Mouse (Mus musculus): ENCODE data around the gene Inpp5e. TPM values are rescaled to one million over a fixed set of nuclear protein-coding genes. Genes with fewer than 3 reads are reported as not detected.

Gene Inpp5e
- polyA plus RNA-seq, 1 experiment from 2014 or later, result 25.8 TPM

- 77% methylated on average over 5 of the region's 5 CpGs for WGBS
Measured at GRCm38 (mm10) chr2:26410091-26410490, 1.1 kb upstream of the Inpp5e start.

GRCm38 (mm10) chr2:26409362-26409761 lies 359 bp upstream of the Inpp5e start:
- no peaks in the 10 kb centered on the region for H3K27me3 ChIP-seq
- peak overlapping the region; percentile 94; the same call in 1 of the 2 replicates for H3K4me2 ChIP-seq
- no peak overlapping the region for H3K9ac ChIP-seq
- H3K4me3 ChIP-seq (replicated peaks), result peak overlapping the region; percentile 98
- ATAC-seq (replicated peaks; ENCODE audit: low FRiP score), result no peak
- no peak overlapping the region for H3K27ac ChIP-seq
- H3K9me3 ChIP-seq (replicated peaks), result no peaks in the 10 kb centered on the region
- peaks cover 66% of the 10 kb centered on the region for H3K36me3 ChIP-seq
- 54% methylated on average over 3 of the region's 3 CpGs for WGBS
- peaks cover 37% of the 10 kb centered on the region for H3K4me1 ChIP-seq

More at GRCm38 (mm10) chr2:26410091-26410490, 1.1 kb upstream of the Inpp5e start:
- Histone ChIP-seq H3K9ac (no peak overlapping the region), H3K27ac (no peak overlapping the region), H3K27me3 (no peaks in the 10 kb centered on the region), H3K36me3 (peaks cover 70% of the 10 kb centered on the region), H3K4me3 (replicated peaks) (no peak overlapping the region), H3K4me1 (peaks cover 37% of the 10 kb centered on the region), H3K4me2 (no peak overlapping the region), H3K9me3 (replicated peaks) (no peaks in the 10 kb centered on the region)
- no peak for ATAC-seq (replicated peaks; ENCODE audit: low FRiP score)

GRCm38 (mm10) chr2:26403306-26403705 lies 5.7 kb downstream of the Inpp5e start:
- no peak for ATAC-seq (replicated peaks; ENCODE audit: low FRiP score)
- no peak overlapping the region for H3K27ac ChIP-seq
- no peaks in the 10 kb centered on the region for H3K9me3 ChIP-seq (replicated peaks)
- peaks cover 62% of the 10 kb centered on the region for H3K36me3 ChIP-seq
- H3K27me3 ChIP-seq, result no peaks in the 10 kb centered on the region
- peaks cover 37% of the 10 kb centered on the region for H3K4me1 ChIP-seq
- no peak overlapping the region for H3K4me3 ChIP-seq (replicated peaks)
- WGBS, result 66% methylated on average over 8 of the region's 8 CpGs
- H3K4me2 ChIP-seq, result no peak overlapping the region
- H3K9ac ChIP-seq, result no peak overlapping the region

GRCm38 (mm10) chr2:26402265-26402664 lies 6.7 kb downstream of the Inpp5e start:
- Histone ChIP-seq H3K27me3 (no peaks in the 10 kb centered on the region), H3K27ac (no peak overlapping the region), H3K9me3 (replicated peaks) (no peaks in the 10 kb centered on the region), H3K9ac (no peak overlapping the region), H3K4me3 (replicated peaks) (no peak overlapping the region), H3K36me3 (peaks cover 72% of the 10 kb centered on the region), H3K4me1 (peaks cover 27% of the 10 kb centered on the region), H3K4me2 (no peak overlapping the region)
- ATAC-seq (replicated peaks; ENCODE audit: low FRiP score), result no peak
- 83% methylated on average over 1 of the region's 1 CpGs for WGBS

GRCm38 (mm10) chr2:26401023-26401422 lies 8.0 kb downstream of the Inpp5e start:
- Histone ChIP-seq H3K4me2 (no peak overlapping the region), H3K9me3 (replicated peaks) (no peaks in the 10 kb centered on the region), H3K4me1 (peaks cover 14% of the 10 kb centered on the region), H3K36me3 (peaks cover 75% of the 10 kb centered on the region), H3K27ac (no peak overlapping the region), H3K4me3 (replicated peaks) (no peak overlapping the region), H3K27me3 (no peaks in the 10 kb centered on the region), H3K9ac (no peak overlapping the region)
- 88% methylated on average over 4 of the region's 4 CpGs for WGBS
- ATAC-seq (replicated peaks; ENCODE audit: low FRiP score), result no peak

GRCm38 (mm10) chr2:26400296-26400695 lies 8.7 kb downstream of the Inpp5e start:
- Histone ChIP-seq H3K9ac (no peak overlapping the region), H3K4me2 (no peak overlapping the region), H3K27ac (no peak overlapping the region), H3K4me3 (replicated peaks) (no peak overlapping the region), H3K27me3 (no peaks in the 10 kb centered on the region), H3K4me1 (peaks cover 7% of the 10 kb centered on the region), H3K36me3 (peaks cover 76% of the 10 kb centered on the region), H3K9me3 (replicated peaks) (no peaks in the 10 kb centered on the region)
- WGBS, result 88% methylated on average over 5 of the region's 5 CpGs
- no peak for ATAC-seq (replicated peaks; ENCODE audit: low FRiP score)

GRCm38 (mm10) chr2:26399647-26400046 lies 9.4 kb downstream of the Inpp5e start:
- no peak overlapping the region for H3K9ac ChIP-seq
- H3K4me3 ChIP-seq (replicated peaks), result no peak overlapping the region
- WGBS, result 76% methylated on average over 5 of the region's 5 CpGs
- no peaks in the 10 kb centered on the region for H3K9me3 ChIP-seq (replicated peaks)
- H3K4me1 ChIP-seq, result peaks cover 7% of the 10 kb centered on the region; the same call in 1 of the 2 replicates
- no peak for ATAC-seq (replicated peaks; ENCODE audit: low FRiP score)
- no peak overlapping the region for H3K4me2 ChIP-seq
- no peak overlapping the region for H3K27ac ChIP-seq
- no peaks in the 10 kb centered on the region for H3K27me3 ChIP-seq
- peaks cover 78% of the 10 kb centered on the region for H3K36me3 ChIP-seq

GRCm38 (mm10) chr2:26398978-26399377 lies 10.0 kb downstream of the Inpp5e start:
- no peak for ATAC-seq (replicated peaks; ENCODE audit: low FRiP score)
- Histone ChIP-seq H3K4me1 (peaks cover 7% of the 10 kb centered on the region; the same call in 1 of the 2 replicates), H3K27ac (no peak overlapping the region), H3K27me3 (no peaks in the 10 kb centered on the region), H3K4me2 (no peak overlapping the region), H3K4me3 (replicated peaks) (no peak overlapping the region), H3K9me3 (replicated peaks) (no peaks in the 10 kb centered on the region), H3K36me3 (peaks cover 85% of the 10 kb centered on the region), H3K9ac (no peak overlapping the region)
- 83% methylated on average over 8 of the region's 8 CpGs for WGBS

- WGBS, result 89% methylated on average over 6 of the region's 6 CpGs
- H3K4me1 ChIP-seq, result peaks cover 21% of the 10 kb centered on the region
- no peak for ATAC-seq (replicated peaks; ENCODE audit: low FRiP score)
- no peak overlapping the region for H3K9ac ChIP-seq
- H3K27me3 ChIP-seq, result no peaks in the 10 kb centered on the region
- H3K4me2 ChIP-seq, result no peak overlapping the region
- no peak overlapping the region for H3K4me3 ChIP-seq (replicated peaks)
- H3K27ac ChIP-seq, result no peak overlapping the region
- peaks cover 75% of the 10 kb centered on the region for H3K36me3 ChIP-seq
- no peaks in the 10 kb centered on the region for H3K9me3 ChIP-seq (replicated peaks)
Measured at GRCm38 (mm10) chr2:26391617-26392016, 17.4 kb downstream of the Inpp5e start.

GRCm38 (mm10) chr2:26390954-26391353 lies 18.0 kb downstream of the Inpp5e start:
- H3K4me1 ChIP-seq, result peaks cover 21% of the 10 kb centered on the region
- no peaks in the 10 kb centered on the region for H3K27me3 ChIP-seq
- no peaks in the 10 kb centered on the region for H3K9me3 ChIP-seq (replicated peaks)
- ATAC-seq (replicated peaks; ENCODE audit: low FRiP score), result no peak
- H3K9ac ChIP-seq, result no peak overlapping the region
- no peak overlapping the region for H3K4me2 ChIP-seq
- 81% methylated on average over 3 of the region's 3 CpGs for WGBS
- H3K4me3 ChIP-seq (replicated peaks), result no peak overlapping the region
- peaks cover 75% of the 10 kb centered on the region for H3K36me3 ChIP-seq
- no peak overlapping the region for H3K27ac ChIP-seq

GRCm38 (mm10) chr2:26389154-26389690 lies 19.8 kb downstream of the Inpp5e start, which contains the start of the genes Entr1 and Pmpca:
Gene Entr1 (minus strand): TSS chr2:26389316.
Gene Pmpca (plus strand): TSS chr2:26389339.
- Histone ChIP-seq H3K4me1 (peaks cover 21% of the 10 kb centered on the region), H3K27ac (peak within 1 kb of the TSS; percentile 72), H3K27me3 (no peaks in the 10 kb centered on the region), H3K4me3 (replicated peaks) (peak within 1 kb of the TSS; percentile 97), H3K4me2 (peak within 1 kb of the TSS; percentile 72), H3K9me3 (replicated peaks) (no peaks in the 10 kb centered on the region), H3K36me3 (peaks cover 75% of the 10 kb centered on the region), H3K9ac (peak within 1 kb of the TSS; percentile 95)
- under 1% methylated on average over 60 of the region's 60 CpGs for WGBS
- ATAC-seq (replicated peaks; ENCODE audit: low FRiP score), result peak; percentile 89

GRCm38 (mm10) chr2:26388682-26389153 lies 20.3 kb downstream of the Inpp5e start:
- Histone ChIP-seq H3K9me3 (replicated peaks) (no peaks in the 10 kb centered on the region), H3K36me3 (peaks cover 75% of the 10 kb centered on the region), H3K9ac (peak overlapping the region; percentile 95), H3K4me1 (peaks cover 21% of the 10 kb centered on the region), H3K27me3 (no peaks in the 10 kb centered on the region), H3K4me3 (replicated peaks) (peak overlapping the region; percentile 97), H3K27ac (peak overlapping the region; percentile 71), H3K4me2 (peak overlapping the region; percentile 72)
- ATAC-seq (replicated peaks; ENCODE audit: low FRiP score), result peak; percentile 68
- under 1% methylated on average over 43 of the region's 45 CpGs for WGBS

All from kidney, embryonic 15.5 days (tissue).